In genomic region chr6:86069856-86070255, GRCm38 (mm10) we compare ENCODE assay signal across 24 mouse cellular contexts. TPM values are rescaled to one million over a fixed set of nuclear protein-coding genes. Genes with fewer than 3 reads are reported as not detected.
DNase-seq lines count a peak whose midpoint lies in the region; ATAC-seq and TF ChIP-seq lines count a peak whose summit lies in the region.
"Had no signal": no experiment of that assay in that cellular context is flagged by ENCODE, and none has a peak within 500 bp of the region (broad histone marks: within the 10 kb centered on the region; RNA-seq: fewer than 3 reads in every experiment).

No protein-coding gene starts in this region.

- no peaks in the 10 kb centered on the region for H3K27me3 ChIP-seq in hindbrain, embryonic 15.5 days
- no peaks in the 10 kb centered on the region for H3K27me3 ChIP-seq in hindbrain, embryonic 11.5 days (ENCODE audit: control insufficient read depth, insufficient read depth, low read length)
- no peaks in the 10 kb centered on the region for H3K27me3 ChIP-seq in stomach, embryonic 15.5 days (replicated peaks)
- H3K27me3 ChIP-seq in stomach, postnatal 0 days (ENCODE audit: control insufficient read depth, insufficient read depth, low read length), result no peaks in the 10 kb centered on the region
- H3K27me3 ChIP-seq in liver, embryonic 16.5 days (ENCODE audit: control insufficient read depth, insufficient read depth, low read depth, low read length), result no peaks in the 10 kb centered on the region
- H3K27me3 ChIP-seq: kidney, embryonic 15.5 days; midbrain, embryonic 15.5 days had no signal

- no peak for ATAC-seq in hindbrain, embryonic 15.5 days (ENCODE audit: low FRiP score, low read depth)
- ATAC-seq in hindbrain, embryonic 11.5 days (ENCODE audit: low FRiP score), result no peak
- 0 out of 2 replicates have a peak, but pooled peaks have one; percentile 50 for ATAC-seq in stomach, embryonic 15.5 days (ENCODE audit: insufficient read depth, low FRiP score, low read depth)
- no peak for ATAC-seq in stomach, postnatal 0 days (ENCODE audit: low FRiP score, low TSS enrichment)
- peak; percentile 76 for ATAC-seq in liver, embryonic 16.5 days (ENCODE audit: low read depth)
- ATAC-seq in activated CD4-positive, CD25-positive, alpha-beta regulatory T cell, adult 4 months, result no peak
- ATAC-seq: hindbrain, embryonic 16.5 days; intestine, postnatal 0 days; midbrain, embryonic 15.5 days had no signal

- H3K9ac ChIP-seq in hindbrain, embryonic 15.5 days, result no peak overlapping the region
- H3K9ac ChIP-seq in hindbrain, embryonic 11.5 days (ENCODE audit: low read depth, low read length), result no peak overlapping the region
- no peak overlapping the region for H3K9ac ChIP-seq in stomach, embryonic 15.5 days
- no peak overlapping the region for H3K9ac ChIP-seq in stomach, postnatal 0 days (ENCODE audit: low read length)
- H3K9ac ChIP-seq in liver, embryonic 16.5 days (ENCODE audit: low read depth, low read length), result no peak overlapping the region
- H3K9ac ChIP-seq: heart, embryonic 13.5 days; kidney, embryonic 15.5 days; midbrain, embryonic 15.5 days had no signal

- H3K9me3 ChIP-seq in hindbrain, embryonic 15.5 days, result no peaks in the 10 kb centered on the region
- H3K9me3 ChIP-seq in hindbrain, embryonic 11.5 days (ENCODE audit: control insufficient read depth, low read length), result no peaks in the 10 kb centered on the region
- no peaks in the 10 kb centered on the region for H3K9me3 ChIP-seq in stomach, embryonic 15.5 days
- no peaks in the 10 kb centered on the region for H3K9me3 ChIP-seq in stomach, postnatal 0 days (ENCODE audit: control insufficient read depth, low read length)
- H3K9me3 ChIP-seq in liver, embryonic 16.5 days (replicated peaks; ENCODE audit: control insufficient read depth, low read length), result no peaks in the 10 kb centered on the region
- H3K9me3 ChIP-seq: embryonic facial prominence, embryonic 10.5 days; heart, embryonic 13.5 days; kidney, embryonic 15.5 days; midbrain, embryonic 15.5 days had no signal

- H3K4me2 ChIP-seq in hindbrain, embryonic 15.5 days, result no peak overlapping the region
- no peak overlapping the region for H3K4me2 ChIP-seq in hindbrain, embryonic 11.5 days (replicated peaks; ENCODE audit: low read depth, low read length)
- no peak overlapping the region for H3K4me2 ChIP-seq in stomach, embryonic 15.5 days
- no peak overlapping the region for H3K4me2 ChIP-seq in stomach, postnatal 0 days (replicated peaks; ENCODE audit: low read depth)
- H3K4me2 ChIP-seq in liver, embryonic 16.5 days (ENCODE audit: low read depth, low read length), result no peak overlapping the region
- H3K4me2 ChIP-seq: heart, embryonic 13.5 days; kidney, embryonic 15.5 days; midbrain, embryonic 15.5 days had no signal

- no peaks in the 10 kb centered on the region for H3K36me3 ChIP-seq in hindbrain, embryonic 15.5 days
- no peaks in the 10 kb centered on the region for H3K36me3 ChIP-seq in hindbrain, embryonic 11.5 days (ENCODE audit: control insufficient read depth, insufficient read depth, low read length)
- H3K36me3 ChIP-seq in stomach, embryonic 15.5 days, result no peaks in the 10 kb centered on the region
- H3K36me3 ChIP-seq in stomach, postnatal 0 days (ENCODE audit: control insufficient read depth, insufficient read depth, low read length), result no peaks in the 10 kb centered on the region
- H3K36me3 ChIP-seq in liver, embryonic 16.5 days (ENCODE audit: control insufficient read depth, insufficient read depth), result no peaks in the 10 kb centered on the region
- H3K36me3 ChIP-seq: embryonic facial prominence, embryonic 10.5 days; heart, embryonic 13.5 days; kidney, embryonic 15.5 days; midbrain, embryonic 15.5 days had no signal

- TF ChIP-seq CTCF in stomach, postnatal 0 days (IDR thresholded peaks at IDR 0.05; ENCODE audit: low read depth), result no peak

- no peak overlapping the region for H3K4me3 ChIP-seq in hindbrain, embryonic 15.5 days
- no peak overlapping the region for H3K4me3 ChIP-seq in hindbrain, embryonic 11.5 days (ENCODE audit: low read depth, low read length)
- no peak overlapping the region for H3K4me3 ChIP-seq in stomach, embryonic 15.5 days (replicated peaks)
- H3K4me3 ChIP-seq in stomach, postnatal 0 days (ENCODE audit: low read depth, low read length), result no peak overlapping the region
- H3K4me3 ChIP-seq in liver, embryonic 16.5 days (ENCODE audit: low read depth, low read length), result no peak overlapping the region
- H3K4me3 ChIP-seq: embryonic facial prominence, embryonic 10.5 days; heart, embryonic 13.5 days; kidney, embryonic 15.5 days; midbrain, embryonic 15.5 days; myocyte had no signal

- WGBS in hindbrain, embryonic 15.5 days, result 78% methylated on average over 3 of the region's 3 CpGs
- WGBS in hindbrain, embryonic 11.5 days, result 88% methylated on average over 3 of the region's 3 CpGs
- 77% methylated on average over 3 of the region's 3 CpGs for WGBS in stomach, embryonic 15.5 days
- WGBS in stomach, postnatal 0 days, result 72% methylated on average over 3 of the region's 3 CpGs
- 35% methylated on average over 3 of the region's 3 CpGs for WGBS in liver, embryonic 16.5 days (ENCODE audit: insufficient replicate concordance)

- DNase-seq in hindbrain, embryonic 11.5 days (ENCODE audit: low spot score), result no peak
- no peak for DNase-seq in stomach, postnatal 0 days (ENCODE audit: low spot score)
- DNase-seq in lung, postnatal 14 days, result no peak
- DNase-seq: B cell, adult 2 months; cerebellum, postnatal 36 days; gastrocnemius, postnatal 10 days; heart, adult 11 months; right cerebral cortex, adult 18-20 months; thymus, postnatal 4 days had no signal

- H3K4me1 ChIP-seq in hindbrain, embryonic 15.5 days (replicated peaks), result peaks cover 71% of the 10 kb centered on the region
- H3K4me1 ChIP-seq in hindbrain, embryonic 11.5 days (replicated peaks; ENCODE audit: control insufficient read depth, insufficient read depth, low read length), result peaks cover 4% of the 10 kb centered on the region; the same call in 1 of the 2 replicates
- no peaks in the 10 kb centered on the region for H3K4me1 ChIP-seq in stomach, embryonic 15.5 days
- no peaks in the 10 kb centered on the region for H3K4me1 ChIP-seq in stomach, postnatal 0 days (replicated peaks; ENCODE audit: control insufficient read depth, insufficient read depth)
- H3K4me1 ChIP-seq in liver, embryonic 16.5 days (ENCODE audit: control insufficient read depth, low read depth, low read length), result peaks cover 25% of the 10 kb centered on the region
- H3K4me1 ChIP-seq: kidney, embryonic 15.5 days had no signal

- TF ChIP-seq EP300 in stomach, postnatal 0 days (optimal IDR thresholded peaks at IDR 0.05), result no peak

- 0 out of 2 replicates have a peak overlapping the region, but pooled peaks have one; percentile 13 for H3K27ac ChIP-seq in hindbrain, embryonic 15.5 days (replicated peaks)
- no peak overlapping the region for H3K27ac ChIP-seq in hindbrain, embryonic 11.5 days (ENCODE audit: low read depth, low read length)
- H3K27ac ChIP-seq in stomach, embryonic 15.5 days, result no peak overlapping the region
- H3K27ac ChIP-seq in stomach, postnatal 0 days (replicated peaks), result no peak overlapping the region
- H3K27ac ChIP-seq in liver, embryonic 16.5 days (ENCODE audit: low read length), result no peak overlapping the region
- H3K27ac ChIP-seq: embryonic facial prominence, embryonic 10.5 days; heart, embryonic 13.5 days; kidney, embryonic 15.5 days; midbrain, embryonic 15.5 days had no signal

RNA-seq across cellular contexts. Expression of gene Add2, which starts 41.4 kb away (rescaled TPM):
- polyA plus RNA-seq in hindbrain, embryonic 15.5 days (2015; fragmentation: Nextera tagmentation; extraction: Ambion mirVana), result 142 and 149 TPM in 2 replicates
- 67.2 and 68.4 TPM in 2 replicates for polyA plus RNA-seq in hindbrain, embryonic 11.5 days (2014; fragmentation: Nextera tagmentation; extraction: Ambion mirVana)
- 7.4 and 12.6 TPM in 2 replicates for polyA plus RNA-seq in stomach, embryonic 15.5 days (2015; fragmentation: Nextera tagmentation; extraction: Ambion mirVana)
- polyA plus RNA-seq in stomach, postnatal 0 days (2015; fragmentation: Nextera tagmentation; extraction: Ambion mirVana), result 1.6 and 2.1 TPM in 2 replicates
- polyA plus RNA-seq in liver, embryonic 16.5 days (2015; fragmentation: Nextera tagmentation; extraction: Ambion mirVana), result 87.9 and 93.6 TPM in 2 replicates
- not detected for polyA plus RNA-seq in activated CD4-positive, CD25-positive, alpha-beta regulatory T cell, adult 4 months (2017; shearing (Covaris generic))

RNA-seq across cellular contexts. Expression of gene Figla, which starts 53.9 kb away (rescaled TPM):
- polyA plus RNA-seq in hindbrain, embryonic 15.5 days (2015; fragmentation: Nextera tagmentation; extraction: Ambion mirVana), result not detected in 2 replicates
- polyA plus RNA-seq in hindbrain, embryonic 11.5 days (2014; fragmentation: Nextera tagmentation; extraction: Ambion mirVana), result not detected in 2 replicates
- not detected in 2 replicates for polyA plus RNA-seq in stomach, embryonic 15.5 days (2015; fragmentation: Nextera tagmentation; extraction: Ambion mirVana)
- polyA plus RNA-seq in stomach, postnatal 0 days (2015; fragmentation: Nextera tagmentation; extraction: Ambion mirVana), result not detected in 2 replicates
- polyA plus RNA-seq in liver, embryonic 16.5 days (2015; fragmentation: Nextera tagmentation; extraction: Ambion mirVana), result not detected in 2 replicates
- polyA plus RNA-seq in activated CD4-positive, CD25-positive, alpha-beta regulatory T cell, adult 4 months (2017; shearing (Covaris generic)), result not detected
- polyA plus RNA-seq: embryonic facial prominence, embryonic 10.5 days; heart, embryonic 13.5 days; hindbrain, embryonic 16.5 days; intestine, postnatal 0 days; kidney, embryonic 15.5 days; large intestine, adult 2 months; limb, embryonic 14.5 days; lung, embryonic 16.5 days; midbrain, embryonic 15.5 days; myocyte; small intestine, adult 2 months had no signal

Comparison
In these comparisons a context has a peak if more than half of its experiments do, and no peak if none do; other contexts are left out.
1. ATAC-seq: peak in stomach, embryonic 15.5 days (single experiment) and liver, embryonic 16.5 days (single experiment); none in hindbrain, embryonic 15.5 days (single experiment), hindbrain, embryonic 11.5 days (single experiment), stomach, postnatal 0 days (single experiment) and activated CD4-positive, CD25-positive, alpha-beta regulatory T cell, adult 4 months (single experiment).